Mouse (Mus musculus): ENCODE measurements around the gene Cd2bp2.
"Not testable (repeated sequence)": the region's sequence is repeated elsewhere in the genome, so short reads cannot be mapped to it uniquely, and the experiment has no call there.

Cd2bp2 gene

GRCm38 (mm10) chr7:127190672-127191071 is 5.2 kb downstream of the Cd2bp2 start:
- no peak for DNase-seq (ENCODE audit: low spot score)

DNA sequence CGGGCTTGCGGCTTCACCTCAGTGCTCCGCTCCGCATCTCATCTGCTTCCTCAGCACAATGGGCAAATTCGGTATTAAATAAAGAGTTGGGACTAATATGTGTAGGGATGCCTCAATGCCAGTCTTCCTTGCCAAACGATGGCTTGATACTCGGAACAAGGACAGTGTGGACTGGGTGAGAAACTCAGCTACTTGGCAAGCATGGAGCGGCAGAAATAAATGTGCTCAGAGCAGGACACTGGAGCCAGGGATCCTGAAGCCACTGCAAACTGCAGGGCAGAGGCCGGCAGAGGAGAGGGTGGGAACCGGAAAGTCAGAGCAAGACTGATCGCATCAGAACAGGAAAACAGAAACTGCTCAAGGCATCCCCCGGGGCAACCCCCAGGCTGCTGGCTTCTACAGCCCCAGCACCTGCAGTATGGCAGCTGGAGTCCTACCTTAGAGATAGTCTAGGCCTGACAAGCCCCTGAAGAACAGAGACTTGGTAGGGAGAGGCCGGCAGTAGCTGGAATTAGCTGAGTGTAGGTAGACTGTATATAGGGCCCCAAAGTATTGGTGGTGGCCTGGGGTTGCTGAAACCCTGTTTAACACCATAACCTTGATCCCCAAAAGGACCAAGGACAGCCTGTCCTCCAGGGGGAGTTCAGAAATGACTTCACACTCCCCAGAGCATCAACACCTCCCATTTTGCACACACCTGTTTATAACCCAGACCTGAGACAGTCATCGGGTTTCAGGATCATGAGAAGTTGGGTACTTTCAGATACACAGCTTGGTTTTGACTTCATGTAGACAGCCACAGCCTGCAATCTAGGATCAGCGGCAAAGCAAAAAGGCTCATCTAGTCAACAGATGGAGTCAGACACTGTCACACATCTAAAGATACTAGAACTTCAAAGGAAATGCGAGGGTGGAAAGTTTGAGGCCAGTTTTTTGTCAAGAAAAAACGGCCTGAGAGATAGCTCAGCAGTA is 7.3 kb downstream of the Cd2bp2 start:
- DNase-seq (ENCODE audit: low spot score), result no peak

DNA sequence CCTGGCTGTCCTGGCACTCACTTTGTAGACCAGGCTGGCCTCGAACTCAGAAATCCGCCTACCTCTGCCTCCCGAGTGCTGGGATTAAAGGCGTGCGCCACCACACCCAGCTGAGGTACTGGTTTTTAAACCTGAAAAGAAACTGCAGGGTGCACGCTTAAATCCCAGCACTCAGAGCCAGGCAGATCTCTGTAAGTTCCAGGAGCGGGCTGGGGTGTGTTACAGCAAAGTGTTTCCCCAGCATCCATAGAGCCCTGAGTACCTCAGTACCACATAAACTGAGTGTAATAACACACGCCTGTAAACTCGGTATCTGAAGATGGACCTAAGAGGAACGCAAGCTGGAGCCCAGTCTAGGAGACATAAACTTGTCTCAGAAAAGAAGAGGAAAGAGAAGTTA is 8.5 kb downstream of the Cd2bp2 start:
- no peak for DNase-seq (ENCODE audit: low spot score)

GRCm38 (mm10) chr7:127185601-127186000 is 10.2 kb downstream of the Cd2bp2 start:
- DNase-seq (ENCODE audit: low spot score), result no peak

- no peak for DNase-seq (ENCODE audit: low spot score)
These were observed 11.1 kb downstream of the Cd2bp2 start for GRCm38 (mm10) chr7:127184720-127185119.

DNA sequence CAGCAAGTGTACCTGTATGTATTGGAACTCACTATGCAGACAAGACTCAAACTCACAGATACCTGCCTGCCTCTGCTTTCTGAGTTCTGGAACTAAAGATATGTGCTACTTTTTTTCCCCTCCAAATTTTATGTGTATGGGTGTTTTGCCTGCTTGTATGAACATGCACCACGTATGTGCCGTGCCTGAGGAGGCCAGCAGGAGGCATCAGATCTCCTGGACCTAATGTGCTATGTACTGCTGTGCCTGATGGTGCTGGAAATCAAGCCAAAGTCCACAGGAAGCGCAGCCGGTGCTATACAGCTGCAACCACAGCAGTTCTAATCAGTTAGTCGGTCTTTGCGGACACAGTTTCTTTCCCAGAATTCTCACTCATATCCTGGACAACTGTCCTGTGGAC is 12.0 kb downstream of the Cd2bp2 start:
- DNase-seq (ENCODE audit: low spot score), result no peak

GRCm38 (mm10) chr7:127183345-127183744 is 12.5 kb downstream of the Cd2bp2 start:
- no peak for DNase-seq (ENCODE audit: low spot score)

GRCm38 (mm10) chr7:127181724-127182123 is 14.1 kb downstream of the Cd2bp2 start:
- not testable (repeated sequence) for DNase-seq (ENCODE audit: low spot score)

GRCm38 (mm10) chr7:127180783-127181182 is 15.1 kb downstream of the Cd2bp2 start:
- DNase-seq (ENCODE audit: low spot score), result no peak

- DNase-seq (ENCODE audit: low spot score), result no peak
These were observed 18.9 kb downstream of the Cd2bp2 start for GRCm38 (mm10) chr7:127176937-127177336.

GRCm38 (mm10) chr7:127166501-127166900 is 29.3 kb downstream of the Cd2bp2 start:
- no peak for DNase-seq (ENCODE audit: low spot score)

DNA sequence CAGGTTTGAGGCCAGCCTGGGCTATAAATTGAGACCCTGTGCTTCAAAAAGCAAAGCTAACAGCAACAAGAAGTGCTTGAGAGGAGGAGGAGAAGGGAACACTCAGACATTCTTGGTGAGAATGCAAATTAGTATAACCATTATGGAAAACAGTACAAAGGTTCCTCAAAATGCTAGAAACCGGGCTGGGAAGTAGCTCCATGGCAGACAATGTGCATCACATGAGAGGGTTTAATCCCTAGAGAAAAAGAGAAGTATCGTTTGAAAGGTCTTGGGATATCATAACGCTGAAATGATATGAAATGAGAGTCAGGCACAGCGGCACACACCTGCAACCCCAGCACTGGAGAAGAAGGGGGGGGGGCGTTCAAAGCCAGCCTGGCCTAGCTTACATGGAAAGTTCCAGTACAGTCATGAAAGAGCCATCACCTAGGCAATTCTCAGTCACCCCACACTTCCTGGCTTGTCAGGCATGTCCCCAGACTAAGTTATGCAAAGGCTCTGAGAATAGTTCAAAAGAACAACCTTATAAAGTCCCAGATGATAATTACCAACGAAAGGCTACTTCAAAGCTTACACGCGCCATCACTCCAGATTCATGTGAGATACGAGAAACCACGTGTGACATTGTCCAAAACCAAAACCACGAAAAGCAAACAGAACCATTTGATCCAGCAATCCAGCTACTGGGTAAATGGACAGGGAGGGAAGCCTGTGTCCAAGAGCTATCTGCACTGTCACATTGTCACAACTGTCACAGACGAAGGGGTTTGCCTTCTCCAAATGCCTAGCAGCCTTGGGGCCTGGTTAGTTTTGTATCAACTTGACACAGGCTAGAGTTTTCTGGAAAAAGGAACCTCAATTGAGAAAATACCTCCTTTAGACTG is 30.0 kb downstream of the Cd2bp2 start:
- no peak for DNase-seq (ENCODE audit: low spot score)

DNA sequence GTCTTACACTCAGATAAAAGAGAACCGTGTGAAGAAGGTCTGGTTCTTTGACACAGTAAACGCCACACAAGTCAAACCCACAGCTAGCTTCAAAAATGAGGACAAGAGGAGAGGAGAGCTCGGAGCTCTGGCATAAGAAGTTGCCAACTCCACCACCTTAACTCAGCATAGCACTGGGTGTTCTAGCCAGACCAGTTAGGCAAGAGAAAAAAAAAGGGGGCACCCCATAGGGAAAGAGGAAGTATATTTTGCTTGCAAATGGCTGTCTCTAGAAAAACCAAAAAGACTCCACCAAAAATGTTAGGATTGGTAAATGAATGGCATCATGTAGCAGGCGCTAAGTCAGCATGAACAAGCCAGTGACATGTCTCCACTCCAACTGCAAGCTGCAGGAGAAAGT is 31.8 kb downstream of the Cd2bp2 start:
- no peak for DNase-seq (ENCODE audit: low spot score)

GRCm38 (mm10) chr7:127162546-127162945 is 33.3 kb downstream of the Cd2bp2 start:
- no peak for DNase-seq (ENCODE audit: low spot score)

GRCm38 (mm10) chr7:127157548-127157947 is 38.3 kb downstream of the Cd2bp2 start:
- DNase-seq (ENCODE audit: low spot score), result no peak

- no peak for DNase-seq (ENCODE audit: low spot score)
These were observed 42.4 kb downstream of the Cd2bp2 start for GRCm38 (mm10) chr7:127153477-127153876.

- no peak for DNase-seq (ENCODE audit: low spot score)
These were observed 43.4 kb downstream of the Cd2bp2 start for GRCm38 (mm10) chr7:127152464-127152863.

GRCm38 (mm10) chr7:127147901-127148300 is 47.9 kb downstream of the Cd2bp2 start:
- DNase-seq (ENCODE audit: low spot score), result no peak

GRCm38 (mm10) chr7:127146267-127146603 is 49.6 kb downstream of the Cd2bp2 start:
- no peak for DNase-seq (ENCODE audit: low spot score)

GRCm38 (mm10) chr7:127145387-127146266 is 50.2 kb downstream of the Cd2bp2 start:
- no peak for DNase-seq (ENCODE audit: low spot score)

DNA sequence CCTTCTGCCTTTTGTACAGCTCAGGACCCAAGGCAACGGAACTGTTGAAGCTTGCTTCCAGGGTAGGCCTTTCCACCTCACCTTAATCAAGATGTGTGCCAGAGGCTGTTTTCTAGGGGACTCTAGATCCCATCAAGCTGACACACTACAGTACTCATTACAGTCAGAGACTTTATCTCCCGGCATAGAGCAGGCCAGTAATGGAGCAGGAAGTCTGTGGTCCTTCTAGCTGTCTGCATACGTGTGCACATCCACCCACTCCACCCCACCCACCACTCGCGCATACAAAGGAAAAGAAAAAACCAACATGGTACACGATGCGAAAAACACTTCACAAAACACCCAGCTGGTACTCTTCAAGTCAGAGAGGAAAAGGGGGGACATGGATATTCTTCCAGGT is 51.4 kb downstream of the Cd2bp2 start:
- DNase-seq (ENCODE audit: low spot score), result no peak

- no peak for DNase-seq (ENCODE audit: low spot score)
These were observed 53.2 kb downstream of the Cd2bp2 start for GRCm38 (mm10) chr7:127142666-127143065.
